Mouse (Mus musculus): ENCODE measurements around the gene Safb2.

Gene Safb2

GRCm38 (mm10) chr17:56559386-56559785, 25.0 kb downstream of the Safb2 start:
- DNase-seq, result no peak

- DNase-seq, result peak; percentile 36 to 44
Measured at GRCm38 (mm10) chr17:56558448-56558847, 25.9 kb downstream of the Safb2 start.

- DNase-seq, result no peak
Measured at GRCm38 (mm10) chr17:56554122-56554551, 30.2 kb downstream of the Safb2 start, which contains the start of gene Gm20219. TSS of gene Gm20219 (minus strand) at chr17:56554387.

GRCm38 (mm10) chr17:56552781-56553363, 31.5 kb downstream of the Safb2 start:
- peak; percentile 38 to 39 for DNase-seq

- DNase-seq, result no peak
Measured at GRCm38 (mm10) chr17:56551841-56552581, 32.4 kb downstream of the Safb2 start.

- DNase-seq, result no peak
Measured at GRCm38 (mm10) chr17:56550784-56551475, 33.5 kb downstream of the Safb2 start.

- no peak for DNase-seq
Measured at GRCm38 (mm10) chr17:56548605-56549105, 35.7 kb downstream of the Safb2 start.

GRCm38 (mm10) chr17:56547846-56548604, 36.4 kb downstream of the Safb2 start:
- DNase-seq, result no peak

- no peak for DNase-seq
Measured at GRCm38 (mm10) chr17:56547116-56547845, 37.1 kb downstream of the Safb2 start.

- DNase-seq, result no peak
Measured at GRCm38 (mm10) chr17:56546576-56546975, 37.8 kb downstream of the Safb2 start.

- DNase-seq, result no peak
Measured at GRCm38 (mm10) chr17:56545945-56546344, 38.4 kb downstream of the Safb2 start.

GRCm38 (mm10) chr17:56544699-56545387, 39.5 kb downstream of the Safb2 start:
- DNase-seq, result no peak

- DNase-seq, result no peak
Measured at GRCm38 (mm10) chr17:56543684-56544224, 40.6 kb downstream of the Safb2 start.

GRCm38 (mm10) chr17:56542736-56543135, 41.6 kb downstream of the Safb2 start:
- no peak for DNase-seq

- no peak for DNase-seq
Measured at GRCm38 (mm10) chr17:56540562-56540975, 43.8 kb downstream of the Safb2 start.

GRCm38 (mm10) chr17:56537912-56538311, 46.5 kb downstream of the Safb2 start:
- DNase-seq, result no peak

- no peak for DNase-seq
Measured at GRCm38 (mm10) chr17:56536874-56537273, 47.5 kb downstream of the Safb2 start.

- DNase-seq, result no peak
Measured at GRCm38 (mm10) chr17:56536192-56536591, 48.2 kb downstream of the Safb2 start.

- DNase-seq, result no peak
Measured at GRCm38 (mm10) chr17:56524943-56525342, 59.4 kb downstream of the Safb2 start.

- DNase-seq, result no peak
Measured at GRCm38 (mm10) chr17:56522744-56523143, 61.6 kb downstream of the Safb2 start.

Data from thymus, adult 18-20 months (tissue).